Mouse (Mus musculus): ENCODE results near the gene Cul5. TPM values are rescaled to one million over a fixed set of nuclear protein-coding genes. Genes with fewer than 3 reads are reported as not detected.

Cul5 gene
- total and polyA plus RNA-seq, 3 experiments: 6.1 to 45.4 (median 43.0) TPM

- intact Hi-C loops (cut with DNase I): loop anchor here (5.0 kb wide), 1 partner anchor 43 kb away; no protein-coding TSS in a partner anchor
- peak; percentile 63 to 76 for DNase-seq
- no peak overlapping the region for H3K27ac ChIP-seq
- no peak overlapping the region for H3K9ac ChIP-seq (ENCODE audit: low read depth, low read length)
- no peaks in the 10 kb centered on the region for H3K27me3 ChIP-seq (ENCODE audit: control insufficient read depth, insufficient read depth, low read length)
- 7% methylated on average over 3 of the region's 3 CpGs for WGBS
- H3K36me3 ChIP-seq (ENCODE audit: control insufficient read depth, insufficient read depth, low read length): no peaks in the 10 kb centered on the region; the same call in 1 of the 2 replicates
- peaks cover 3% of the 10 kb centered on the region; the same call in 1 of the 2 replicates for H3K79me2 ChIP-seq (replicated peaks; ENCODE audit: control insufficient read depth, insufficient read depth, low read length)
- no peak overlapping the region for H3K4me3 ChIP-seq
- TF ChIP-seq POLR2A (IDR thresholded peaks at IDR 0.05; ENCODE audit: insufficient read depth, low read depth, low read length) (no peak), EP300 (IDR thresholded peaks at IDR 0.05; ENCODE audit: insufficient read depth, low read depth, low read length) (0 out of 2 replicates have a peak, but pooled peaks have one; percentile 36), CTCF (IDR thresholded peaks at IDR 0.05) (peak; percentile 99)
- H3K4me1 ChIP-seq (ENCODE audit: control insufficient read depth, insufficient read depth, low read length): no peaks in the 10 kb centered on the region
These were observed 75.0 kb downstream of the Cul5 start for GRCm38 (mm10) chr9:53594764-53595163.

GRCm38 (mm10) chr9:53581870-53582269 lies 87.9 kb downstream of the Cul5 start:
- Histone ChIP-seq H3K9ac (ENCODE audit: low read depth, low read length) (no peak overlapping the region), H3K4me1 (ENCODE audit: control insufficient read depth, insufficient read depth, low read length) (no peaks in the 10 kb centered on the region), H3K36me3 (ENCODE audit: control insufficient read depth, insufficient read depth, low read length) (peaks cover 6% of the 10 kb centered on the region; the same call in 1 of the 2 replicates), H3K27ac (no peak overlapping the region), H3K27me3 (ENCODE audit: control insufficient read depth, insufficient read depth, low read length) (no peaks in the 10 kb centered on the region), H3K79me2 (replicated peaks; ENCODE audit: control insufficient read depth, insufficient read depth, low read length) (no peaks in the 10 kb centered on the region), H3K4me3 (no peak overlapping the region)
- 84% methylated on average over 4 of the region's 4 CpGs for WGBS
- TF ChIP-seq CTCF (IDR thresholded peaks at IDR 0.05) (no peak), EP300 (IDR thresholded peaks at IDR 0.05; ENCODE audit: insufficient read depth, low read depth, low read length) (no peak), POLR2A (IDR thresholded peaks at IDR 0.05; ENCODE audit: insufficient read depth, low read depth, low read length) (no peak)
- no peak for DNase-seq
- intact Hi-C loops (cut with DNase I): no loop called here

- Histone ChIP-seq H3K79me2 (replicated peaks; ENCODE audit: control insufficient read depth, insufficient read depth, low read length) (no peaks in the 10 kb centered on the region), H3K36me3 (ENCODE audit: control insufficient read depth, insufficient read depth, low read length) (peaks cover 4% of the 10 kb centered on the region)
These were observed 94.1 kb downstream of the Cul5 start for GRCm38 (mm10) chr9:53575721-53576120.

GRCm38 (mm10) chr9:53572516-53573307 lies 97.1 kb downstream of the Cul5 start:
- intact Hi-C loops (cut with DNase I): no loop called here
- H3K4me3 ChIP-seq: no peak overlapping the region
- H3K36me3 ChIP-seq (ENCODE audit: control insufficient read depth, insufficient read depth, low read length): peaks cover 4% of the 10 kb centered on the region
- H3K27ac ChIP-seq: peak overlapping the region; percentile 51
- WGBS: 68% methylated on average over 7 of the region's 7 CpGs
- peak in 1 of 2 experiments; percentile 14 for DNase-seq
- H3K27me3 ChIP-seq (ENCODE audit: control insufficient read depth, insufficient read depth, low read length): no peaks in the 10 kb centered on the region
- no peaks in the 10 kb centered on the region for H3K79me2 ChIP-seq (replicated peaks; ENCODE audit: control insufficient read depth, insufficient read depth, low read length)
- no peak overlapping the region for H3K9ac ChIP-seq (ENCODE audit: low read depth, low read length)
- TF ChIP-seq EP300 (IDR thresholded peaks at IDR 0.05; ENCODE audit: insufficient read depth, low read depth, low read length) (no peak), CTCF (IDR thresholded peaks at IDR 0.05) (no peak), POLR2A (IDR thresholded peaks at IDR 0.05; ENCODE audit: insufficient read depth, low read depth, low read length) (no peak)
- no peaks in the 10 kb centered on the region; the same call in 1 of the 2 replicates for H3K4me1 ChIP-seq (ENCODE audit: control insufficient read depth, insufficient read depth, low read length)

More at GRCm38 (mm10) chr9:53575721-53576120, 94.1 kb downstream of the Cul5 start:
- DNase-seq: no peak
- no peak for TF ChIP-seq EP300 (IDR thresholded peaks at IDR 0.05; ENCODE audit: insufficient read depth, low read depth, low read length)
- no peak for TF ChIP-seq POLR2A (IDR thresholded peaks at IDR 0.05; ENCODE audit: insufficient read depth, low read depth, low read length)
- no peak for TF ChIP-seq CTCF (IDR thresholded peaks at IDR 0.05)
- WGBS: 84% methylated on average over 5 of the region's 5 CpGs
- intact Hi-C loops (cut with DNase I): no loop called here
- Histone ChIP-seq H3K27me3 (ENCODE audit: control insufficient read depth, insufficient read depth, low read length) (no peaks in the 10 kb centered on the region), H3K4me1 (ENCODE audit: control insufficient read depth, insufficient read depth, low read length) (no peaks in the 10 kb centered on the region; the same call in 1 of the 2 replicates), H3K4me3 (no peak overlapping the region), H3K27ac (no peak overlapping the region), H3K9ac (ENCODE audit: low read depth, low read length) (no peak overlapping the region)

GRCm38 (mm10) chr9:53570662-53571061 lies 99.2 kb downstream of the Cul5 start:
- H3K4me1 ChIP-seq (ENCODE audit: control insufficient read depth, insufficient read depth, low read length): no peaks in the 10 kb centered on the region; the same call in 1 of the 2 replicates
- no peak overlapping the region for H3K27ac ChIP-seq
- no peaks in the 10 kb centered on the region for H3K27me3 ChIP-seq (ENCODE audit: control insufficient read depth, insufficient read depth, low read length)
- intact Hi-C loops (cut with DNase I): no loop called here
- H3K4me3 ChIP-seq: no peak overlapping the region
- H3K9ac ChIP-seq (ENCODE audit: low read depth, low read length): no peak overlapping the region
- H3K36me3 ChIP-seq (ENCODE audit: control insufficient read depth, insufficient read depth, low read length): peaks cover 4% of the 10 kb centered on the region
- H3K79me2 ChIP-seq (replicated peaks; ENCODE audit: control insufficient read depth, insufficient read depth, low read length): no peaks in the 10 kb centered on the region
- DNase-seq: no peak
- no peak for TF ChIP-seq CTCF (IDR thresholded peaks at IDR 0.05)
- no peak for TF ChIP-seq POLR2A (IDR thresholded peaks at IDR 0.05; ENCODE audit: insufficient read depth, low read depth, low read length)
- TF ChIP-seq EP300 (IDR thresholded peaks at IDR 0.05; ENCODE audit: insufficient read depth, low read depth, low read length): no peak
- WGBS: 80% methylated on average over 6 of the region's 6 CpGs

Other genes starting within 250 kb of the Cul5 start
- 10 to 100 TPM in 1 of 2 experiments, 1 to 10 TPM in 1; 8.3 to 10.2 TPM for gene Atm, start 133.3 kb downstream of the Cul5 start, total RNA-seq (2021)
- 1.2 and 2.7 TPM in 2 replicates for gene Atm, start 133.3 kb downstream of the Cul5 start, polyA plus RNA-seq (2012; rRNA removed)
- gene Npat, start 133.0 kb downstream of the Cul5 start, total RNA-seq (2021): 1 to 10 TPM; 5.4 to 6.9 TPM
- gene Npat, start 133.0 kb downstream of the Cul5 start, polyA plus RNA-seq (2012; rRNA removed): 1.5 and 2.6 TPM in 2 replicates
- 100 to 1,000 TPM; 286 to 342 TPM for gene Acat1, start 59.6 kb downstream of the Cul5 start, total RNA-seq (2021)
- gene Acat1, start 59.6 kb downstream of the Cul5 start, polyA plus RNA-seq (2012; rRNA removed): 157 and 271 TPM in 2 replicates
- under 1 TPM; 0.09 to 0.13 TPM for gene Rab39, start 36.2 kb upstream of the Cul5 start, total RNA-seq (2021)
- 0.12 and 0.18 TPM in 2 replicates for gene Rab39, start 36.2 kb upstream of the Cul5 start, polyA plus RNA-seq (2012; rRNA removed)
- gene Slc35f2, start 101.5 kb upstream of the Cul5 start, total RNA-seq (2021): under 1 TPM; 0.10 to 0.14 TPM
- 0.23 and 0.26 TPM in 2 replicates for gene Slc35f2, start 101.5 kb upstream of the Cul5 start, polyA plus RNA-seq (2012; rRNA removed)
- gene Sln, start 180.2 kb upstream of the Cul5 start, total RNA-seq (2021): 10 to 100 TPM; 59.7 to 81.4 TPM
- gene Sln, start 180.2 kb upstream of the Cul5 start, polyA plus RNA-seq (2012; rRNA removed): 412 and 511 TPM in 2 replicates